Mouse (Mus musculus) Patski (cell line): Measurements from ENCODE around the gene Zfp873. TPM values are rescaled to one million over a fixed set of nuclear protein-coding genes. Genes with fewer than 3 reads are reported as not detected.
"Not testable (repeated sequence)": the region's sequence is repeated elsewhere in the genome, so short reads cannot be mapped to it uniquely, and the experiment has no call there.

Source experiments
- ATAC-seq: fragments of 100-300 bp; one replicate; pipeline ENCODE4 v1.8.0; 2021
- CTCF ChIA-PET: fragments of 350-600 bp; sonication (Branson Sonifier 250); formaldehyde crosslinking; loops from one replicate; lab custom pipeline; 2022; ENCODE audit warnings: inconsistent platforms; lab: Charles Lee
- POLR2A ChIA-PET: fragments of 350-600 bp; sonication (Branson Sonifier 250); formaldehyde crosslinking; loops from one replicate; lab custom pipeline; 2022; ENCODE audit warnings: antibody characterized with exemption, inconsistent platforms; lab: Charles Lee
- DNase-seq: peaks from one replicate; pipeline ENCODE4 v3.0.0-alpha.2; 2011; ENCODE audit warnings: low read depth, low spot score
- H3K27me3 ChIP-seq: fragments of 371-371 bp; one replicate; pipeline ENCODE4 v1.5.1; 2021
- CTCF ChIP-seq: fragments of 100-300 bp; IDR thresholded peaks from one replicate; pipeline ENCODE4 v1.5.1; 2021
- in situ Hi-C: fragments of 300-500 bp; cut with MboI; formaldehyde crosslinking; loops from 3 replicates; pipeline ENCODE4 v1.11.1; 2018; ENCODE audit warnings: low pct_unique_long_range_greater_than_20kb, mixed read lengths
- polyA plus RNA-seq: library from polyadenylated mRNA; unstranded; gene quantifications from one replicate; pipeline ENCODE4 v1.2.3, GENCODE M21; 2021

Zfp873 gene
- polyA plus RNA-seq, result 6.9 TPM

DNA sequence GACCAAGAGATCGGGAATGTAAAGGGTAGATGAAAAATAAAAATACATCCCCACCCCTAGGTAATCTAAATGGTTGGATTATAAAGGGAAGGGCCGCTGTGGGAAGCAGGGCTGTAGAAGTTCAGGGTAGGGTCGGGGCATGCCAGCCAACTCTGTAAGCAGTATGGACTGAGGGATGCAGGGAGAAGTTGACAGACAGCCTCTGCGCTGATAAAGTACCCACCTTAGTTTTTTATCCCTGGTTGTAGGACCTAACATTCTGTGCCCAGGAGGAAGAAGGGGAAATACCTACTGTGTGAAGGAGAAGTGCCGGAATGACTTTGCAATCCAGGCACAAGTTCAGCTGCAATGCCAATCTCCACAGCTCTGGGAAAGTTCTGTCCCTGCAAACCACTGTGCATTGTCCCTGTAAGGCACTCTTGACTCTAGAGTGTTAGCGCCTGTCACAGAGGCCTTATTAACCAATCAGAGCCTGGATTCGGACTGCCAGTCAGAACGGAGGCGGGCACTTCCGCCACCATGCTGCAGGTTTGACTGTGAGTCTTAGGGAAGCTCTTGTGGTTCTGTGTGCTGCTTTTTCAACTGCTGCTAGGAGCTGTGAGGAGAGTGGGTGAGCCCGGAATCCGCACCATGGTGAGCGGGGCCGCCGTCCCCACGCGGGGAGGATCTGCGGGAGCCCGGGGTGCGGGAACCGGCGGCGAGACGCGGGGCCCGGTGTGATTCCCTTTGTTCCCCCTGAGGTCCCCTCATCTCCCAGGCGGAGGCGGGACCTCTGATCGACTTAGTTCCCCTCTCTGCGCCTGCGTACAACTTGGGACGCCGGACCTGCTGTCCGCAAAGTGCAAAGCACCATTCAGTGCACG is at the start of gene Zfp873:
Gene Zfp873, plus strand, starts transcription at position 527 of the 863 bp plus-strand sequence.
- H3K27me3 ChIP-seq, result peaks cover 3% of the 10 kb centered on the region
- in situ Hi-C loops, result no loop called here
- ChIA-PET POLR2A (no interaction called here), CTCF (interaction anchor here (1.0 kb wide), 1 partner anchor 10 kb away, joined by 3 read pairs; no protein-coding TSS in a partner anchor)
- ATAC-seq (peak; percentile 99), DNase-seq (peak; percentile 75)
- TF ChIP-seq CTCF, result no peak

DNA sequence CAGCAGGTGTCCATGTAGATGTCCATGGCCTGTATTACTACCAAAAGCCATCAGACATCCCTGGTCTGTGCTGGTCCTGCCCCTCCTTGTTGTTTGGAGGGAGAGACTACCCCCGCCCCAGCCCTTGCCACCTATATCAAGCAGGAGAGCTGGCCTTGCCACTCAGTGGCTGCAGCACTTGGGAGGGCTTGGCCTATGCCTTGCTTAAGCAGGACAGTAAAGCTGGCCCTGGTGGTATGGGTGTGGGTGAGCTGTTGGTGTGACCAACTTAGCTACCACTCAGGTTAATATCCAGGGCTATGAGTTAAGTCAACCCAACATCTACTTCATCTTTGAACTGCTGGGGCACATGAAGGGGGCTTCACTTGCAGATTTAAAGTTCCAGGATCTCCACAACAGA is 44.7 kb upstream of the Zfp873 start:
- POLR2A ChIA-PET, H3K27me3 ChIP-seq, ATAC-seq, DNase-seq, in situ Hi-C loops, CTCF ChIA-PET: not testable (repeated sequence)

DNA sequence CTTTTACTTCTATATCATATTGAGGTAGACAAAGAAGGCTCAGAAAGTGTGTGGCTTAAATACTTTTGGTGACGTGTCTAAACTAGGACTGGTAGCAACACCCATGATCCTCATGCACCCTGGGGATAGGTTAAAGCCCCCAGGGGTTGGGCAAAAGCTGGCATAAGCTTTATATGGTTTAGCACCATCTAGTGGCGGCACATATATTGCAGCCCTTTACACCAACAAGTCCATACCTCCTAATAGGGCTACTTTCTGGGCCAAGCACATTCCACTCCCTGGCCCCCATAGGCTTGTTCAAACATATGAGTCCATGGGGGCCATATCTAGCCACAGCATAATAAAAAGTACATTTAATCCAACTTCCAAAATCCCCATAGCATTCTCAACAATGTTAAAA is 43.1 kb upstream of the Zfp873 start:
- TF ChIP-seq CTCF, result peak; percentile 51
- CTCF ChIA-PET, DNase-seq, in situ Hi-C loops, ATAC-seq, H3K27me3 ChIP-seq, POLR2A ChIA-PET: not testable (repeated sequence)

DNA sequence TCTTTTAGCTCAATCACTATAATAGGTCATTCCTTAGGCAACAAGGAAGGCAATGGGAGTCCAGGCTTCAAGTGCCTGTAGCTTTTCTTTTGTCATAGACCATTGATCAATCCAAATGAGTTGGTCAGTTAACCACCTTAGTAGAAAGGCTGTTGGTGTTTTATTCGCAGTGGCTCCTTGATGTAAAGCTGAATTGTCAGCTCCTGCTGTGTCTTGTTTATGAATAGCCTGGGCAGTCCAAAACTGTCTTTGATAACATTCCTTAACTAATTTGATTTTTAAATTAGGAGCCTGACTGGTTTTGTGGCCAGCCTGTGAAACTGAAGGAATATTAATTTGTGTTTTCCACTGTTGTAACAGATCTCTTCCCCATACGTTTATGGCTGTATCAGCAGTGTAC is 5.7 kb upstream of the Zfp873 start:
- no peak for ATAC-seq
- CTCF ChIA-PET, result no interaction called here
- in situ Hi-C loops, result no loop called here
- DNase-seq, result no peak
- no peak for TF ChIP-seq CTCF
- POLR2A ChIA-PET, result no interaction called here
- peaks cover 29% of the 10 kb centered on the region for H3K27me3 ChIP-seq

DNA sequence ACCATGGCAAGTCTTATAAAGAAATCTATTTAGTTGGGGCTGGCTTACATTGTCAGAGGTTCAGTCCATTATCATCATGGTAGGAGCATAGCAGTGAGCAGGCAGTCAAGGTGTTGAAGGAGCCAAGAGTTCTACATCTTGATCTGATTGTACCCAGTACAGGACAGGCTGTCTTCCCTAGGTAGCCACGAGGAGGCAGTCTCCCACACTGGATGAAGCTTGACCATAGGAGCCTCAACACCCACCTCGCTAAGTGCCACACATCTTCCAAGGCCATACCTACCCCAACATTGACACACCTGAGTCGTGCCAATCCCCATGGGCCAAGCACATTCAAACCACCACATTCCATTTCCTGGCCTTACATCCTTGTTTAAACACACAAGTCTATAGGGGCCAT is 1.3 kb upstream of the Zfp873 start:
- peaks cover 13% of the 10 kb centered on the region for H3K27me3 ChIP-seq
- TF ChIP-seq CTCF, result no peak
- CTCF ChIA-PET, result no interaction called here
- in situ Hi-C loops, result no loop called here
- ATAC-seq (no peak), DNase-seq (no peak)
- POLR2A ChIA-PET, result no interaction called here

DNA sequence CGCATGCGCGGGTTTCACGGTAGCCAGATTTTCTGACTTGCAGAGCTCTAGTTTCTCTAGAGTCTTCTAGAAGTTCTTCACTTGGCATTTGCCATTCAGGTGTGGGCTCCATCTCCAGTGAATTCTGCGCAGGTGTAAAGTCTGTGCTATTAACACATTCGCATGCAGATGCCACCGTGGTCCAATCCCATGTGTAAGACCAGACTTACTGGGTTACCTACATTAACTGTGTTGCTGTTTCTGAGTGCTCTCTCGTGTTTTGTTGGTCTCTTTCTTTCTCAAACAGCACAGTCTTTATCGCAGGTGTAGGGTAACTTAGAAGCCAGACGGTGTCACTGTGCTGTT is 509 bp downstream of the Zfp873 start:
- ATAC-seq, result peak; percentile 48

DNA sequence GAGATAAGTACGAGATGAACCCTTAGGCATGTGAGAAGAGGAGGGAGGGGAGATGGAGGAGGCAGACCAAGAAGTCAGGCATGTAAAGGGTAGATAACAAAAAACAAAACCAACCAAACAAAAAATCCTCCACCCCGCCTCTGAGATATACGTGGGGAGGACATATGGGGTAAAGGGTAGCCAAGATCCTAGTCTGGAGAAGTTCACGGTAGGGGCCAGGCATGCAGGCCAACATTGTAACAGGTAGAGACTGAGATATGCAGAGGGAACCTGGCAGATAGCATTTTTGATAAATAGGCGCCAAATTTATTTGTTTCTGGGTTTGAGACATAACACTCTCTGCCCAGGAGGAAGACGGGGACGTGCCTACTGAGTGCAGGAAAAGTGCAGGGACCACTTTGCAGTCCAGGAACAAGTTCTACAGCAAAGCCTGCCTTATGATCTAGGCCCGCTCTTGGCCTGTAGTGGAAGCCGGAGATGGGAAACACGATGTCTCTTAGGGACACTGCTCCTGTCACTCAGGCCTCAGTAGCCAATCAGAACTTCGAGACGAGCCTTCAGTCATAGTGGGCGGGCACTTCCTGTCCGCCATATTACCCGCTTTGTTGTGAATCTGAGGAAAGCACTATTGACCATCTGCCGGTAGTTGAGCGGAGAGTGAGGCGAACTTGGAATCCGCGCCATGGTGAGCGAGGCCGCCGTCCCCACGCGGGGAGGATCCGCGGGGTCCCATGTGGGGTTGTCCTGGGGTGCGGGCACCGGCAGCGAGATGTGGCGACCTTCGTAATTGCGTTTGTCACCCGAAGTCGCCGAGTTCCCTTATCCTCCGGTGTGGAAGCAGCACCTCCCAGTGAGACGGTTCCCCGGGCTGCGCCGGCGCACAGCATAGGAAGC is 35.1 kb downstream of the Zfp873 start, which contains the start of gene BC024063:
Gene BC024063, plus strand, starts transcription at position 626 of the 894 bp plus-strand sequence.
- CTCF ChIA-PET, result not testable (repeated sequence)

More for the DNA sequence above, 509 bp downstream of the Zfp873 start:
- CTCF ChIA-PET, POLR2A ChIA-PET, DNase-seq, H3K27me3 ChIP-seq, in situ Hi-C loops: not testable (repeated sequence)

DNA sequence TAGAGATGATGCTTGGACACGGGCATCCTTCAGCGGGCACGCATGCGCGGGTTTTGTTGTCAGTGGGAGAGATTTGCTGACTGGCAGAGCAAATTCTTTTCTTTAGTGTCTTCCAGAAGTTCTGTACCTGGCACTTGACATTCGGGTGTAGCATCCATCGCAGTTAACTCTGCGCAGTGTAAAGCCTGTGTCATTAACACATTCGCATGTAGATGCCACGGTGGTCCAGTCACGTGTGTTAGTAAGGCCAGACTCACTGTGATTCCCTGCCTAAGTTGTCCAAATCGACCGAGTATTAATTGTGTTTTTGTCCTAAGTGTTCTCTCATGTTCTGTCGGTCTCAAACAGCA is 35.7 kb downstream of the Zfp873 start:
- DNase-seq, H3K27me3 ChIP-seq, CTCF ChIA-PET, POLR2A ChIA-PET, ATAC-seq, in situ Hi-C loops: not testable (repeated sequence)

More for the DNA sequence above, 35.1 kb downstream of the Zfp873 start, which contains the start of gene BC024063:
- DNase-seq (peak; percentile 35), ATAC-seq (peak; percentile 90)
- POLR2A ChIA-PET, H3K27me3 ChIP-seq, in situ Hi-C loops: not testable (repeated sequence)

Other genes starting within 250 kb of the Zfp873 start
- gene Gm4767, start 235.9 kb upstream of the Zfp873 start, polyA plus RNA-seq, result 2.6 TPM
- not detected for gene Gm32687, start 184.2 kb upstream of the Zfp873 start, polyA plus RNA-seq
- 0.87 TPM for gene Zfp781, start 117.6 kb upstream of the Zfp873 start, polyA plus RNA-seq
- gene BC024063, start 35.2 kb downstream of the Zfp873 start, polyA plus RNA-seq, result 3.0 TPM
- 5.5 TPM for gene AU041133, start 79.9 kb downstream of the Zfp873 start, polyA plus RNA-seq
- gene Zfp938, start 193.2 kb downstream of the Zfp873 start, polyA plus RNA-seq, result 10.4 TPM